Mouse (Mus musculus) neural tube, embryonic 14.5 days (tissue): ENCODE measurements around the gene Rps6kl1. TPM values are rescaled to one million over a fixed set of nuclear protein-coding genes. Genes with fewer than 3 reads are reported as not detected.

Experiments
- ATAC-seq: fragments of 200-750 bp; cut with Nextera tagmentation; 2 replicates; pipeline ENCODE4 v1.8.0; 2017; ENCODE audit warnings: low read depth, mild to moderate bottlenecking, moderate TSS enrichment, moderate library complexity
- H3K27ac ChIP-seq: fragments of 300-500 bp; sonication (generic); 2 replicates; pipeline ENCODE4 v1.5.1; 2014; ENCODE audit warnings: low read depth, mild to moderate bottlenecking, control low read depth, low read length, moderate library complexity, mixed read lengths
- H3K27me3 ChIP-seq: fragments of 300-500 bp; sonication (generic); 2 replicates; pipeline ENCODE4 v1.6.1; 2014; ENCODE audit warnings: low read length; ENCODE audit not compliant: control insufficient read depth, insufficient read depth
- H3K36me3 ChIP-seq: fragments of 300-500 bp; sonication (generic); 2 replicates; pipeline ENCODE4 v1.6.1; 2014; ENCODE audit warnings: low read length, mixed read lengths; ENCODE audit not compliant: control insufficient read depth, insufficient read depth
- H3K4me1 ChIP-seq: fragments of 300-500 bp; sonication (generic); 2 replicates; pipeline ENCODE4 v1.6.1; 2014; ENCODE audit warnings: low read length; ENCODE audit not compliant: control insufficient read depth, insufficient read depth
- H3K4me2 ChIP-seq: fragments of 300-500 bp; sonication (generic); 2 replicates; pipeline ENCODE4 v1.6.1; 2014; ENCODE audit warnings: mild to moderate bottlenecking, low read depth, low read length, control low read depth
- H3K4me3 ChIP-seq: fragments of 300-500 bp; sonication (generic); 2 replicates; pipeline ENCODE4 v1.5.1; 2014; ENCODE audit warnings: low read depth, low read length, control low read depth, mixed read lengths
- H3K9ac ChIP-seq: fragments of 300-500 bp; sonication (generic); replicated peaks from 2 replicates; pipeline ENCODE4 v1.6.1; 2014; ENCODE audit warnings: low read depth, mild to moderate bottlenecking, control low read depth, low read length, mixed read lengths
- H3K9me3 ChIP-seq: fragments of 300-500 bp; sonication (generic); 2 replicates; pipeline ENCODE4 v1.6.1; 2016; ENCODE audit warnings: low read length; ENCODE audit not compliant: control insufficient read depth
- WGBS: fragments of 180-500 bp; shearing (Covaris S2); extraction: QIAGEN DNeasy Blood & Tissue Kit; methylation state at CpG from one replicate; pipeline ENCODE4 v1.1.7; 2014; 5-methylcytosine and 5-hydroxymethylcytosine counted together
- polyA plus RNA-seq: library from polyadenylated mRNA; unstranded; fragments of >200 nt; fragmentation: Nextera tagmentation; extraction: Ambion mirVana; gene quantifications from 2 replicates; pipeline ENCODE4 v1.2.1, GENCODE M21; 2014

Rps6kl1 gene
- polyA plus RNA-seq, 1 experiment from 2014 or later: 22.1 TPM

DNA sequence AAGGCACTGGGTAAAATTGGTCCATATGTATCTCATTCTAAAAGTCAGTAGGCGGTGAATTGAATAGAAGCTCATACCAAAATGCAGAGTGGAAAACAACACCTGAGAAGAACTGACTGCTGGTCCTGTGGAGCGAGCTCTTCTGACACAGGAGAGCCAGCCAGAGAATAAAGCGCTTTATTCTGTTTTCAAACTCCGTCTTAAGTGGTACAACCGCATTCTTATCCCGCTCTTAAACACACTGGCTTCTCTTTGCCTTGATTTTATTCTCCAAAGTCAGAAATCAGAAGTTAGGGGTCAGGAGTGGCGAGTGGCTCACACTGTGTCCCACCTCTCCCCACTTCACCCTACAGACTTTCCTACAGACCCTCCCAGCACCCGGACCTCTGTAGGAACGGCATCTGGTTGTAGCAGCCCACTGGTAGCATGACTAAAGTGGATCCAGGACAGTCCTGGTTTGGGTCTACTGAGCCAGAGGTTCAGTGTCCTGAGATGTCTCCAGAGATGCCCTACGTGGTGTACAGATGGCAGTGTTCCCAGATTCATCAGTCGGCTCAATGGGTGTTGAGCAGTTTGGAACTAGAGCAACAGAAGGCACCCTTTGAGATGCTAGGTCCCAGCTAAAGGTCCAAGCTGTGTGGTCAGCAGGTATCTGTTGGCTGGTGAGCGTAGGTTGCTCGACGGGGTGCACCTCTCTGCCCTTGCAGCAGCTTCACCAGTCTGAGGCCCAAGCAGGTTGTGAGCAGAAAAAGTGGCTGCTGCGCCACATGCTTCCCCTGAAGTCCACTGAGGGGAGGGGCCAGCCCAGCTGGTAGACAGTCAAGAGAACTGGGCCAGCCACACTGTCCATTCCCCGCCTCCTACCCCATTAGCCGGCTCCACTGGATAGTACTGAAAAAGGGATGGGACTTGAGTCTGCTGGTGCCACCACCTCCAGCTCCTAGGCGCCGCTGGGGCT is 15.3 kb downstream of the Rps6kl1 start:
- H3K4me3 ChIP-seq: no peak overlapping the region
- 82% methylated on average over 19 of the region's 19 CpGs for WGBS
- ATAC-seq: no peak
- H3K27ac ChIP-seq: no peak overlapping the region
- H3K9ac ChIP-seq: no peak overlapping the region
- no peaks in the 10 kb centered on the region for H3K9me3 ChIP-seq
- peaks cover 40% of the 10 kb centered on the region for H3K36me3 ChIP-seq
- H3K27me3 ChIP-seq: no peaks in the 10 kb centered on the region
- H3K4me2 ChIP-seq: no peak overlapping the region
- no peaks in the 10 kb centered on the region for H3K4me1 ChIP-seq

DNA sequence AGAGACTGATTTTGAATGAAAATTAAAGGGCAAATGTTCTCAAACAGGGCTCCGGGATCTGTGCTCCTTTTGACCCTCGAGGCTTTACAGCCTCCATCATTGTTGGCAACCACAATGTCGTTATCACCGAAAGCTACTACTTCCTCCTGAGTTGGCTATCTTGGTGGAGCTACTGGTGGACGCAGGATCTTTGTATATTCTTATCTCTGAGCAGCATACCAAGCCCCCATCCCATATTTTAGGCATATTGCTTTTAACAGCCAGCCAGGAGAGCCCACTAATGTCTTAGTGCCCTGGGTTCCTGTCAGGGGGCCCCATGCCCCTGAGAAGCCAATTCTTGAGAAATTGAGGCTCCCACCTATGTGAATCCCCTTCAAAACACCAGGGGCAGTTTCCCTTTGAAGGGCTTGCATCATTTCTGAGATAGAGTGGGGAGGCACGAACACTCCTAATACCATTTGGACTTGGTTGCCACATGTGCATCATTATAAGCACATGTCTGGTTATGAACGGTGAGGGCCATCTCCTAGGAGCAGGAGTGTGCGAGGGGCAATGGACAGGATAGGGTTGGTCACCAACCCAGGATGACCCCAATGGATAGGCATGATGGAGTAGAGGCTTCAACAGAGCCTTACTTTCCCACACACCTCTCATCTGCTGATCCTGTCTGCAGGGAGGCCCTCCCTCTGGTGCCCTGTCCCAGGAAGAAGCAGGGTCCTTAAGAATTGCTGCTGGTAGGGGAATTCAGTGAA is 16.8 kb downstream of the Rps6kl1 start:
- H3K9ac ChIP-seq: no peak overlapping the region
- H3K27me3 ChIP-seq: no peaks in the 10 kb centered on the region
- no peak overlapping the region for H3K4me2 ChIP-seq
- peaks cover 55% of the 10 kb centered on the region for H3K36me3 ChIP-seq
- no peaks in the 10 kb centered on the region for H3K9me3 ChIP-seq
- no peak for ATAC-seq
- H3K27ac ChIP-seq: no peak overlapping the region
- WGBS: 87% methylated on average over 8 of the region's 8 CpGs
- no peak overlapping the region for H3K4me3 ChIP-seq
- no peaks in the 10 kb centered on the region for H3K4me1 ChIP-seq

DNA sequence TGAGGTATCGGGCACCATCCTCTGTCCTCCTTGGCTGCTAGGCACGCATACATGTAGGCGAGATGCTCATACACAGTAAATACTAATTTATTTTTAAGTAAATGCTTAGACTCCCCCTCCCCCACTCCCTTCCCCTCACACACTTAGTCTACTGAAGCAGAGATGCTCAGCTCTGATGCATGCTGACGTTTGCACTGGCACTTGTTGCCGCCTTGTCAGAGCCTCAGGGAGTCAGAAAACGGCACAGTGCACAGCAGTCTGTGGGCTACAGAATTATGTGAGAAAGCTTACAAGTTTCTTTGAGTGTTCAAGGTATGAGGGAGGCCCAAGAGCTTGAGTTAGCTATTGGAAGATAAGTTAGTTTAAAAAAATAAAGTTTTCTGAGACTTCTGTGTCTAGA is 19.7 kb downstream of the Rps6kl1 start:
- H3K9ac ChIP-seq: no peak overlapping the region
- 94% methylated on average over 6 of the region's 6 CpGs for WGBS
- no peak overlapping the region for H3K27ac ChIP-seq
- H3K4me1 ChIP-seq: no peaks in the 10 kb centered on the region
- no peaks in the 10 kb centered on the region for H3K27me3 ChIP-seq
- no peak overlapping the region for H3K4me3 ChIP-seq
- H3K36me3 ChIP-seq: peaks cover 63% of the 10 kb centered on the region
- H3K9me3 ChIP-seq: no peaks in the 10 kb centered on the region
- no peak for ATAC-seq
- no peak overlapping the region for H3K4me2 ChIP-seq

DNA sequence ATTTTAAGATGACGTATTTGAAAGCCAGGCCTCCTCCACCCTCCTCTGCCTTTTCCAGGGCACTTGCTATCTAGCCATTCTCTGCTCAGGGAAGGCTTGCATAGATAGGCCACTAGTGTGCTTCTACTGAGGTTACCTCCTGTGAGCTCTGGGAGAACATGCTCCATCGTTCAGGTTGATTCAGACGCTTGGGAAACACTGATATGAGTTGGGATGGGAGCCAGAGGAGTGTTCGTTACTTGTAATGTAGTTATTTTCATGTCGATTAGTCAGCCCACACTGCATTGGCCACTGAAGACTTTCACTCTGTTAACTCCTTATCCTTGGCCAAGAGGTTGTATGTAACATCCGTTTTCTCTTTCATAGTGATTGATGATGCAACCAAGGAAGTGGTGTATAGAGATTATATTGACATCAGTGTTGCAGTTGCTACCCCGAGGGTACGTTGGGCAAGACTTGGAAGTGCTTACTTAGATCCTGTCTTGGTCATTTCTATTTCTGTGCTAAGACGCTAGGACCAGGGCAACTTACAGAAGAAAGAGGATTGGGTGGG is 21.6 kb downstream of the Rps6kl1 start:
- H3K9ac ChIP-seq: no peak overlapping the region
- no peaks in the 10 kb centered on the region for H3K9me3 ChIP-seq
- WGBS: 94% methylated on average over 9 of the region's 9 CpGs
- no peaks in the 10 kb centered on the region for H3K4me1 ChIP-seq
- H3K4me3 ChIP-seq: no peak overlapping the region
- no peak overlapping the region for H3K4me2 ChIP-seq
- H3K27me3 ChIP-seq: no peaks in the 10 kb centered on the region
- H3K36me3 ChIP-seq: peaks cover 61% of the 10 kb centered on the region
- ATAC-seq: no peak
- H3K27ac ChIP-seq: no peak overlapping the region

DNA sequence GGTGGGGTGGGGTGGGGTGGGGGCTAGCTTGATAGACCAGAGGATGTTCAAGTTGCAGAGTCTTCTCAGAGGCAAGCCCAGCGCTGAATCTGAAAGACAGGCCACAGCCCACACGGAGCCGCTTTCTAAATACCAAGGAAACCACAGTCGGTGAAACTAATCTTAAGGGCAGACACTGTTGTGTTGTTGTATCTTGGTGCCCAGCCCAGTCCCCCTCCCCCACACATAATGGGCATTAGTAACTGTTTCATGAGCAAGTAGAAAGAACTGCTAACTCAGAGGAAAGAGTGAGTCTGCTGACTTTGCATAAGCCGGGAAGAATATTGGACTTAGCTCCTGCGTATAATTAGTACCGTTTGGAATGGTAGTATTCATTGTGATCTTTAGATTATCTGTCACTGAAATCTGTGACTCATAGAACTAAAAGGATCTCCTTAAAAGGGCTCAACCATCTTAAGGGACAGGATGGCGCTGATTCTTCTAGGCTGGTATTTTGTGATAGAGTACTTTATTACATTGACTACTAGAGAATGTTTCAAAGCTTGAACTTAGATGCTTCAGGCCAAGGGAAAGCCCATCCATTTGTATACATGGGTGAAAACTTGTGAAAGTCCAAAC is 24.0 kb downstream of the Rps6kl1 start:
- no peak overlapping the region for H3K9ac ChIP-seq
- no peaks in the 10 kb centered on the region for H3K4me1 ChIP-seq
- H3K27me3 ChIP-seq: no peaks in the 10 kb centered on the region
- H3K4me2 ChIP-seq: no peak overlapping the region
- 86% methylated on average over 8 of the region's 8 CpGs for WGBS
- no peak overlapping the region for H3K4me3 ChIP-seq
- no peak for ATAC-seq
- H3K27ac ChIP-seq: no peak overlapping the region
- no peaks in the 10 kb centered on the region for H3K9me3 ChIP-seq
- peaks cover 63% of the 10 kb centered on the region for H3K36me3 ChIP-seq

DNA sequence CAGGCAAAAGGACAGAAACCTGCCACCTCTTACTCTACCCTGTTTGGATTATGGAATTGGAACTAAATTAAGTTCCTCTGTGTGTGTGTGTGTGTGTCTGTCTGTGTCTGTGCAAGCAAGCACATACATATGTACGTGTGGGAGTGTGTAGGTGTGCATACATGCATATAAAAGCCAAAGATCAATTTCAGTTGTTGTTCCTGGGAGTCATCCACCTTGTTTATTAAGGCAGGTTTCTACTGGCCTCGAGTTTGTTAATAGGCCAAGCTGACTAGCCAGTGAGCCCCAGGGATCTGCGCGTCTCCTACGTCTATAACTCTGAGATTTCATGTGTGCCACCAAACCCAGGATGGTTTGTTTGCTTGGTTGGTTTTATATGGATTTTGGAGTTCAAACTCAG is 26.3 kb downstream of the Rps6kl1 start:
- Histone ChIP-seq H3K27me3 (no peaks in the 10 kb centered on the region), H3K9me3 (no peaks in the 10 kb centered on the region), H3K4me3 (no peak overlapping the region), H3K9ac (no peak overlapping the region), H3K36me3 (peaks cover 57% of the 10 kb centered on the region), H3K4me1 (no peaks in the 10 kb centered on the region), H3K27ac (no peak overlapping the region), H3K4me2 (no peak overlapping the region)
- no peak for ATAC-seq
- WGBS: 97% methylated on average over 5 of the region's 5 CpGs

DNA sequence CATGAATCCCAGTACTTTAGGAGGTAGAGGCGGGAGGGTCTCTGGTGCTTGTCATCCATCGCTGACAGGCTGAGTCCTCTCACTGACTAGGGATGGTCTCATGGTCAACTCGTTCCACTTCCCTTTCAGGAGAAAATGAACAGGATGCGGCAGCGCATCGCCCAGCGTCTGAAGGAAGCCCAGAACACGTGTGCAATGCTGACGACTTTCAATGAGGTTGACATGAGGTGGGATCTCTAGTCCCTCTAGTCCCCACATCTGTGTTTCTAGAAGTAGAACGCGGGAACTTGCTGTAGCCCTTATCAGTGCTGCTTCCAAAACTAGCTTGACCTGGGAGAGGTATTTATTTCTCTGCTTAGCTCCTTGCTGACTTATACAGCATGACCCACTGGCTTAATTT is 27.4 kb downstream of the Rps6kl1 start:
- no peaks in the 10 kb centered on the region for H3K4me1 ChIP-seq
- WGBS: 96% methylated on average over 11 of the region's 11 CpGs
- no peak overlapping the region for H3K4me3 ChIP-seq
- no peaks in the 10 kb centered on the region for H3K27me3 ChIP-seq
- H3K27ac ChIP-seq: no peak overlapping the region
- no peaks in the 10 kb centered on the region for H3K9me3 ChIP-seq
- H3K4me2 ChIP-seq: no peak overlapping the region
- H3K36me3 ChIP-seq: peaks cover 59% of the 10 kb centered on the region
- H3K9ac ChIP-seq: no peak overlapping the region
- ATAC-seq: no peak

DNA sequence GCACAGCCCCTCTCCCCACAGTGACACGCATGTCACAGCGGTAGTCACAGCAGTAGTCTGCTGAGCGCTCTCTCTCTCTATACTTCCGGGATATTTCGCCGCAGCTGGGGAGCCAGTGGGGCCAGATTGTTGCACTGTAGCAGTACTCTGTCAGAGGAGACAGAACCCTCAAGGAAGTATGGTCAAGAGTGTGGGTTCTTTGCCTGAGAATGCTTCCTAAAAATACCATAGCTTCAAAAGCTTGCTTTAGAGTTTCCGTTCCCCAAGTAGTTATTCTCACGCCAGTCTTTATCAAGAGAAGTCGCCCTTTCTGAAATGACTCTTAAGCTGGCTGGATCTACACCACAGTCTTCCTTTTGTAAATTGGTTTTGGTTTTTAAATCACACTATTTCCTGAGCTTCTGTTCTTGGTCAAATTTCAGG is 27.9 kb downstream of the Rps6kl1 start:
- no peaks in the 10 kb centered on the region for H3K9me3 ChIP-seq
- no peak for ATAC-seq
- H3K27me3 ChIP-seq: no peaks in the 10 kb centered on the region
- peaks cover 58% of the 10 kb centered on the region for H3K36me3 ChIP-seq
- H3K27ac ChIP-seq: no peak overlapping the region
- H3K4me1 ChIP-seq: no peaks in the 10 kb centered on the region
- no peak overlapping the region for H3K4me2 ChIP-seq
- no peak overlapping the region for H3K9ac ChIP-seq
- 94% methylated on average over 9 of the region's 9 CpGs for WGBS
- no peak overlapping the region for H3K4me3 ChIP-seq
